Mouse (Mus musculus): Measurements from ENCODE around the gene Phlda3. TPM values are rescaled to one million over a fixed set of nuclear protein-coding genes. Genes with fewer than 3 reads are reported as not detected.

Gene Phlda3
- polyA plus RNA-seq, 1 experiment from 2014 or later, result 80.5 TPM

DNA sequence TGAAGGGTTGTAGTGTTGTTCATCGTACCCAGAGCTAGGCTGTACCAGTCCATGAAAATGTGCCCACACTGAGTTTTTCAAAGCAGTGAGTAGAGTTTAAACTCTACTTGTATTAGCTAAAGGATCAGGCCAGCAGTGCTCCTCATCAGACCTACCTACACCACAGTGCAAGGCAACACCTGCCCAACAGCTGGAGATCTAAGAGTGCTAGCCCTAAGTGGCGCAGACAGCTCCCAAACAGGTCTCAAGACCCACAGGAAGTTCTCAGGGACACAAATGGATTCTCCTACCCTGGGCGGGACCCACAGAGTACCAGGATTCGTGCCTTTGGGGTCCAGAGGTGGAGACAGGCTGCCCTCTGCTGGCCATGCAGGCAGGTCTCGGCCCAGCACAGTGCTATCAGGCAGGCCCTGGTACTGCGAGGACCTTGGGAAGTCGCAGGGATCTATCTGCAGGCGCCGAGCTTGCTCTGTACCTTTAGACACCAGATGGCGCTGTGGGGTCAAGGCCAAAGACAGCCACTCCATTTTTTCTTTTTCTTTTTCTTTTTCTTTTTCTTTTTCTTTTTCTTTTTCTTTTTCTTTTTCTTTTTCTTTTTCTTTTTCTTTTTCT, 13.1 kb upstream of the Phlda3 start:
- H3K4me2 ChIP-seq (ENCODE audit: low read depth, low read length), result no peak overlapping the region
- no peaks in the 10 kb centered on the region for H3K27me3 ChIP-seq (ENCODE audit: control insufficient read depth, insufficient read depth, low read length)
- peaks cover 7% of the 10 kb centered on the region; the same call in 1 of the 2 replicates for H3K4me1 ChIP-seq (ENCODE audit: control insufficient read depth, insufficient read depth, low read length)
- peak overlapping the region; percentile 3; the same call in 1 of the 2 replicates for H3K27ac ChIP-seq (ENCODE audit: low read length)
- H3K9ac ChIP-seq (ENCODE audit: low read length), result no peak overlapping the region
- H3K36me3 ChIP-seq (ENCODE audit: control insufficient read depth, insufficient read depth, low read length), result peaks cover 26% of the 10 kb centered on the region; the same call in 1 of the 2 replicates
- ATAC-seq (ENCODE audit: insufficient read depth, low FRiP score), result peak; percentile 97
- H3K9me3 ChIP-seq (replicated peaks; ENCODE audit: control insufficient read depth, low read length), result no peaks in the 10 kb centered on the region
- H3K4me3 ChIP-seq (replicated peaks; ENCODE audit: low read length), result no peak overlapping the region
- WGBS, result 10% methylated on average over 10 of the region's 10 CpGs

DNA sequence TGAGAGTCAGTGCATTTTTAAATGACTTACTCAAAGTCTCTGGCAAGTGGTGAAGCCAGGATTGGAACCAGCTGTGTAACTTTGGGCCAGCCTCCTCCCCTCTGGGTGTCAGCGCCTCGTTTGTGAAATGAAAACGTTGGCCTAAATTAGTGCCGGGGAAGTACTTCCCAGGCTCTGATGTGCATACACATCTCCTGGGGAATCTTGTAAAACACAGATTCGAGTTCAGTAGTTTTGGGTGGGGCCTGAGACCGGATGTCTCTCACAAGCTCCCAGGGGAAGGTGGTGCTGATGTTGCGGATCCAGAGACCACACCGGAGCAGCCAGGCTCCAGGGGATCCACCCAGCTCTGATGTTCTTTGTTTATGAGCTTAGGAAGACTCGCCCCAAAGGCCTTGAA, 10.6 kb upstream of the Phlda3 start:
- H3K27me3 ChIP-seq (ENCODE audit: control insufficient read depth, insufficient read depth, low read length), result no peaks in the 10 kb centered on the region
- H3K4me1 ChIP-seq (ENCODE audit: control insufficient read depth, insufficient read depth, low read length), result peaks cover 7% of the 10 kb centered on the region; the same call in 1 of the 2 replicates
- peak overlapping the region; percentile 72 for H3K27ac ChIP-seq (ENCODE audit: low read length)
- no peak overlapping the region for H3K4me3 ChIP-seq (replicated peaks; ENCODE audit: low read length)
- H3K9ac ChIP-seq (ENCODE audit: low read length), result no peak overlapping the region
- H3K9me3 ChIP-seq (replicated peaks; ENCODE audit: control insufficient read depth, low read length), result no peaks in the 10 kb centered on the region
- no peak for ATAC-seq (ENCODE audit: insufficient read depth, low FRiP score)
- H3K36me3 ChIP-seq (ENCODE audit: control insufficient read depth, insufficient read depth, low read length), result peaks cover 10% of the 10 kb centered on the region; the same call in 1 of the 2 replicates
- WGBS, result 48% methylated on average over 9 of the region's 9 CpGs
- no peak overlapping the region for H3K4me2 ChIP-seq (ENCODE audit: low read depth, low read length)

DNA sequence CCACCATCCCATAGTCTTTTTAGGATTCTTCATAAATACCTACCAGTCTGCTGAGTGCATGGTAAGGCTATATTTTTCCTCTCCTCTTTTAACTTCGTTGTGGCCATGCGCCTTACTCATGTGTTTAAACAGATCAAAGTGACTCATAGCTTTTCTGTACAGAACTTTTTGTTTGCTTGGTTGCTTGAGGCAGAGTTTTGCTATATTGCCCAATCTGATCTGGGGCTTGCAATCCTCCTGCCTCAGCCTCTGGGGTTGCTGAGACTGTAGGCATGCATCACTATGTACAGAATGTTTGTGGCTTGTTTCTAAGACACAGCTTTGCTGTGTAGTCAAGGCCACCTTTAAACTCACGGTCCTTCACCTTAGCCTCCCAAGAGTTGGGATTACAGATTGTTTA, 10.0 kb upstream of the Phlda3 start:
- no peaks in the 10 kb centered on the region for H3K27me3 ChIP-seq (ENCODE audit: control insufficient read depth, insufficient read depth, low read length)
- peak overlapping the region; percentile 72; the same call in 1 of the 2 replicates for H3K27ac ChIP-seq (ENCODE audit: low read length)
- WGBS, result 68% methylated on average over 3 of the region's 3 CpGs
- H3K36me3 ChIP-seq (ENCODE audit: control insufficient read depth, insufficient read depth, low read length), result peaks cover 5% of the 10 kb centered on the region; the same call in 1 of the 2 replicates
- peaks cover 7% of the 10 kb centered on the region; the same call in 1 of the 2 replicates for H3K4me1 ChIP-seq (ENCODE audit: control insufficient read depth, insufficient read depth, low read length)
- no peak for ATAC-seq (ENCODE audit: insufficient read depth, low FRiP score)
- H3K4me3 ChIP-seq (replicated peaks; ENCODE audit: low read length), result no peak overlapping the region
- no peaks in the 10 kb centered on the region for H3K9me3 ChIP-seq (replicated peaks; ENCODE audit: control insufficient read depth, low read length)
- H3K9ac ChIP-seq (ENCODE audit: low read length), result no peak overlapping the region
- H3K4me2 ChIP-seq (ENCODE audit: low read depth, low read length), result no peak overlapping the region

DNA sequence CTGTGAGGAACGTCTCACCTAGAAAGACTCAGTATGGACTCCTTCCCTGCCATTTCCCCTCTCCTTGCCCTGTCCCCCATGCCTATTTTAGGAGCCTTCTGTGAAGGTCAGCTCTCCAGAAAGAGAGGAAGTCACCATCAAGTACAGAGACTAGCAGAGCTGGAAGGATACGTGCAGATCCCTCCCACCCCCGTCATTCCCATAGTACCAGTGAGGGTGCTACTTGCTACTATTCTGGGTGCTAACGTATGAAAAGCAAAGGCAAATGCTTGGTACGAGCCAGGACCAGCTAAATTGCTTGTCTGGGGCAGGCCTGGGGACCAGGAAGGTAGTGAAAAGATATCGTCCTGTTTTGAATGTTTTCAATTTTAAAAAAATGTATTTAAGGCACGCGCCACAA, 8.6 kb upstream of the Phlda3 start:
- Histone ChIP-seq H3K9me3 (replicated peaks; ENCODE audit: control insufficient read depth, low read length) (no peaks in the 10 kb centered on the region), H3K27ac (ENCODE audit: low read length) (no peak overlapping the region), H3K4me1 (ENCODE audit: control insufficient read depth, insufficient read depth, low read length) (peaks cover 7% of the 10 kb centered on the region; the same call in 1 of the 2 replicates), H3K9ac (ENCODE audit: low read length) (no peak overlapping the region), H3K36me3 (ENCODE audit: control insufficient read depth, insufficient read depth, low read length) (no peaks in the 10 kb centered on the region), H3K4me3 (replicated peaks; ENCODE audit: low read length) (no peak overlapping the region), H3K27me3 (ENCODE audit: control insufficient read depth, insufficient read depth, low read length) (no peaks in the 10 kb centered on the region), H3K4me2 (ENCODE audit: low read depth, low read length) (no peak overlapping the region)
- 69% methylated on average over 8 of the region's 8 CpGs for WGBS
- ATAC-seq (ENCODE audit: insufficient read depth, low FRiP score), result no peak

DNA sequence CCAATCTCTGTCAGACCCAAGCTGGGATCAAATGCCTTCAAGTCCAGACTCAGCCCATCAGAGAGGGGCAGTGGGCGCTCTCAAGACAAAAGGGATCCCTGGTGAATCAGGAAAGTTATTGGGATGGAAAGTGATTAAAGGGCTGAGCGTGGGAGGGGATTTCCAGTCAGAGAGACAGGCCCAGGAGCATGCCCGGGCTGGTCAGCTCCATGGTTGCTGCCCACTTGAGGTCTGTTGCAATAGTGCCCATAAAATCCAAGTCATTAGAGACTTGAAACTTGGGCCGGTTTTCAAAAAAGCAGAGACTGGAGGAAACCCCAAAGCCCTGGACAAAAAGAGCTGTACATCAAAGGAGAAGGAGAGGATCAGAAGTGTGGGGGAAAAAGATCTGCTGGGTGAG, 6.2 kb upstream of the Phlda3 start:
- Histone ChIP-seq H3K27ac (ENCODE audit: low read length) (peak overlapping the region; percentile 63), H3K27me3 (ENCODE audit: control insufficient read depth, insufficient read depth, low read length) (no peaks in the 10 kb centered on the region), H3K9me3 (replicated peaks; ENCODE audit: control insufficient read depth, low read length) (no peaks in the 10 kb centered on the region), H3K4me3 (replicated peaks; ENCODE audit: low read length) (no peak overlapping the region), H3K4me1 (ENCODE audit: control insufficient read depth, insufficient read depth, low read length) (0 out of 2 replicates have a peak, but pooled peaks cover 6% of the 10 kb centered on the region), H3K9ac (ENCODE audit: low read length) (no peak overlapping the region), H3K4me2 (ENCODE audit: low read depth, low read length) (no peak overlapping the region), H3K36me3 (ENCODE audit: control insufficient read depth, insufficient read depth, low read length) (no peaks in the 10 kb centered on the region)
- WGBS, result 73% methylated on average over 4 of the region's 4 CpGs
- no peak for ATAC-seq (ENCODE audit: insufficient read depth, low FRiP score)

DNA sequence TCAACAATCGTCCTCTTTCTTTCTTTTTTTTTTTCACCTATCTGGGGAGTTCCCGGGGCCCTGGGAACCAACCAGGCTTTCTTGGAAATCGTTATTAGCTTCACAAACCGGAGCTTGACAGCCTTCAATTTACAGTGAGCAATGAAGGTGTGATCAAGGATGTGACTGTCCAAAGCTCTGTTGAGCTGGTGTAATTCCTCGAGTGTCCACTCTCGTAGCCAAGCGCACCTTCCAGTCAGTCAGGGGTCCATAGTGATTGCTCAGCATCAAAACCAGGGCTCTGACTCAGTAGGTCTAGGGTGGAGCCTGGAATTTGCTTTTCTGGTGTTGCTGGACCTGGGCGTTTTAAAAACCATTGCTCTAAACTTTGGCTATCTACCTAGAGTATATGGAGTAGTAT, 5.7 kb upstream of the Phlda3 start:
- no peak overlapping the region for H3K9ac ChIP-seq (ENCODE audit: low read length)
- WGBS, result 56% methylated on average over 8 of the region's 8 CpGs
- H3K27ac ChIP-seq (ENCODE audit: low read length), result peak overlapping the region; percentile 63
- H3K36me3 ChIP-seq (ENCODE audit: control insufficient read depth, insufficient read depth, low read length), result no peaks in the 10 kb centered on the region
- H3K4me2 ChIP-seq (ENCODE audit: low read depth, low read length), result no peak overlapping the region
- H3K4me1 ChIP-seq (ENCODE audit: control insufficient read depth, insufficient read depth, low read length), result peaks cover 5% of the 10 kb centered on the region; the same call in 1 of the 2 replicates
- no peak for ATAC-seq (ENCODE audit: insufficient read depth, low FRiP score)
- H3K9me3 ChIP-seq (replicated peaks; ENCODE audit: control insufficient read depth, low read length), result no peaks in the 10 kb centered on the region
- H3K27me3 ChIP-seq (ENCODE audit: control insufficient read depth, insufficient read depth, low read length), result no peaks in the 10 kb centered on the region
- H3K4me3 ChIP-seq (replicated peaks; ENCODE audit: low read length), result no peak overlapping the region

DNA sequence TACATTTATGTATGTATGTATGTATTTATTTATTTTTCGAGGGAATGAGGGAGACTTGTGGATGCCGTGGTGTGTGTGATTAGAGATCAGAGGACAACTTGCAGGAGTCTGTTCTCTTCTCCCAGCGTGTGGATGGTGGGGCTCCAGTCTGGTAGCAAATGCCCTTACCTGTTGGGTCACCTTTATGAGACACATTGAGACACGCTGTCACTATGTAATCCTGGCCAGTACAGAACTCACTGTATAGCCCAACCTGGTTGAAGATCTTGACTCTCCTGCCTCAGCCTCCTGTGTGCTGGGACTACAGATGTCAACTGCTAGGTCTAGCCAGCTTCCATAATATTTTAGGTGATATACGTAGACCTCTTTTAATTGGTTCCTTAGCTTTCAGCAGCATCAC, 4.2 kb upstream of the Phlda3 start:
- Histone ChIP-seq H3K4me3 (replicated peaks; ENCODE audit: low read length) (no peak overlapping the region), H3K27ac (ENCODE audit: low read length) (no peak overlapping the region), H3K27me3 (ENCODE audit: control insufficient read depth, insufficient read depth, low read length) (no peaks in the 10 kb centered on the region), H3K9me3 (replicated peaks; ENCODE audit: control insufficient read depth, low read length) (no peaks in the 10 kb centered on the region), H3K4me2 (ENCODE audit: low read depth, low read length) (no peak overlapping the region), H3K36me3 (ENCODE audit: control insufficient read depth, insufficient read depth, low read length) (no peaks in the 10 kb centered on the region), H3K4me1 (ENCODE audit: control insufficient read depth, insufficient read depth, low read length) (peaks cover 11% of the 10 kb centered on the region), H3K9ac (ENCODE audit: low read length) (no peak overlapping the region)
- no peak for ATAC-seq (ENCODE audit: insufficient read depth, low FRiP score)
- WGBS, result 82% methylated on average over 5 of the region's 5 CpGs

DNA sequence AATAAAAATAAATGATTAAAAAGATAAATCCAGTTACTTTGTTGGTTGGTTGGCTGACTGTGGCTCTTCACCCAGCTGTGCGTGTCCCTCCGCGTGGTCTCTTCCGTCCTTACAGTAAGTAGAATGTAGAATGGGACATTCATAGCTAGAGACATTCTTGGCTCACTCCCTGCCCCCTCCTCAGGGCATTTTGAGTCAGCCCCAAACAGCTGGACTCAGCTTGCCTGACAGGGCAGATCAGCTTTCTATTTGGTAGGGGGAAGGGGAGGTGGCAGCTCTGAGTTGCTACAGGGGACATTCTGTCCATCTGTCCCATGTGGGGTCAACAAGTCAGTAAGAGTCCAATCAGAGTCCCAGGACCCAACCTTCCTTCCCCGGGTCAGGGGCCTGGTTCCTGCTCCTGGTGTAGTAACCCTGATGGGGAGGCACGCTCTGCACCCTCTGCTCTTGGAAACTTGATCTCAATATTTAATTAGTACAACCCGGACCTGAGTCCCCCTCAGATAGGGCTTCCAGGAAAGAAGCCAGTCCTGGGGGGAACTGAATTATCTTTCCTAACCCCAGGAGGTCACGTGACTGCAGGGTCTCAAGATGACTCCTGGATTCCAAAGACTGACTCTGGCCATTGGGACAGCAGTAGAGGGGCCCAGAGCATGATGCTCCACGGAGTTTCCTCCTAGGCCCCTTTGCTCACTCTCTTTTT, 2.3 kb upstream of the Phlda3 start:
- Histone ChIP-seq H3K36me3 (ENCODE audit: control insufficient read depth, insufficient read depth, low read length) (no peaks in the 10 kb centered on the region), H3K9ac (ENCODE audit: low read length) (no peak overlapping the region), H3K4me2 (ENCODE audit: low read depth, low read length) (no peak overlapping the region), H3K4me1 (ENCODE audit: control insufficient read depth, insufficient read depth, low read length) (peaks cover 21% of the 10 kb centered on the region), H3K9me3 (replicated peaks; ENCODE audit: control insufficient read depth, low read length) (no peaks in the 10 kb centered on the region), H3K27ac (ENCODE audit: low read length) (peak overlapping the region; percentile 58), H3K4me3 (replicated peaks; ENCODE audit: low read length) (no peak overlapping the region), H3K27me3 (ENCODE audit: control insufficient read depth, insufficient read depth, low read length) (no peaks in the 10 kb centered on the region)
- 51% methylated on average over 9 of the region's 9 CpGs for WGBS
- no peak for ATAC-seq (ENCODE audit: insufficient read depth, low FRiP score)

DNA sequence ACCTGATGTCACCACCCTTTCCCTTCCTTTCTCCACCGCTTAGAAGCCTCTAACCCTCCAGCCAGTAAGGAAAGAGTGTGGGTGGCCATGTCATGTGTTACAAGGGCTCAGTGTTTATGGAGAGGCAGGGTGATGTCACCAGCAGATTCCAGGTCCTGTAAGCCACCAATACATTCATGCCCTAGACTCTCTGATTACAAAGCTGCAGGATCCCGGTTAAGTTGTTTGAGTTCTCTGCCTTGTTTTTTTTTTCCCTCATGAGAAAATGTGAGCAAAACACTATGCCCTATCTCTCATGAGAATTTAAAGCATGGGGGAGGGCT, 1.8 kb upstream of the Phlda3 start:
- Histone ChIP-seq H3K27ac (ENCODE audit: low read length) (peak overlapping the region; percentile 58), H3K4me3 (replicated peaks; ENCODE audit: low read length) (no peak overlapping the region), H3K9me3 (replicated peaks; ENCODE audit: control insufficient read depth, low read length) (no peaks in the 10 kb centered on the region), H3K4me2 (ENCODE audit: low read depth, low read length) (no peak overlapping the region), H3K4me1 (ENCODE audit: control insufficient read depth, insufficient read depth, low read length) (peaks cover 25% of the 10 kb centered on the region), H3K36me3 (ENCODE audit: control insufficient read depth, insufficient read depth, low read length) (no peaks in the 10 kb centered on the region), H3K9ac (ENCODE audit: low read length) (no peak overlapping the region), H3K27me3 (ENCODE audit: control insufficient read depth, insufficient read depth, low read length) (no peaks in the 10 kb centered on the region)
- WGBS, result 37% methylated on average over 2 of the region's 2 CpGs
- ATAC-seq (ENCODE audit: insufficient read depth, low FRiP score), result no peak

Measured in stomach, embryonic 16.5 days (tissue).